Mouse (Mus musculus): ENCODE data around the gene Spata48. TPM values are rescaled to one million over a fixed set of nuclear protein-coding genes. Genes with fewer than 3 reads are reported as not detected.
A peak's percentile ranks its signal among the peaks of the same experiment; 100 is the strongest.

Spata48 gene
- polyA plus RNA-seq, 1 experiment from 2014 or later, result 1.3 TPM

DNA sequence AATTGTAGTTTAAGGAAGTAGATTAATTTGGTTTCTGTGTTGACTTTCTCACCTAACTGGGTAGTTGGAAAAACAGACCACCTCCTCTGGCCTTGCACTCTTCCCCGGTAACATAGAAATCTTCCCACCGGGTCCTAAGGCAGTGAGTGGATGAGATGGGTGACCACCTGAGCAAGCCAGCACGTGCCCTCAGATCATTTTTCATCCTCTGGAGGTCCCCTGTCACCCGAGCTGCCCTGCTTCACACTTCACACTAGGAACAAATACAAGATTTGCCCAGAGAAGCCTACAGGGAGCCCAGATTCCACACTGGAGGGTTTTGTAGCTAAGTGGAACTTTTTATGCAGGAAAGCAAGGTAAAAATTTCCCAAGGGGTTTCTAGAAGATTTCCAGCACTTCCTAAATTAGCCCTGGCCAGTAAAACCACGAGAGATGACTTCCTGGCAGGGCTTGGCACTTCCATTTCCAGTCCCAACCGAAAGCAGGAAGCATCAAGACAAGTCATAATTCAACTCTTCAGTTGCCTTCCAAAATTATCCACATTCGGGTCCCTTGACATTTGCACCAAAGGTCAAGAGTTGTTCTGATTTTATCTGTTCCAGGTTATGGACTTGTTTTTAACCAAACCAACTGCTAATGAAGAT is 85.8 kb downstream of the Spata48 start:
- TF ChIP-seq EP300 (IDR thresholded peaks at IDR 0.05; ENCODE audit: low read depth) (no peak), CTCF (IDR thresholded peaks at IDR 0.05; ENCODE audit: low read depth) (no peak)
- 34% methylated on average over 7 of the region's 7 CpGs for WGBS (ENCODE audit: insufficient replicate concordance)
- no peak overlapping the region for H3K4me2 ChIP-seq (ENCODE audit: low read depth, low read length)
- no peak overlapping the region for H3K4me3 ChIP-seq (ENCODE audit: low read depth, low read length)
- H3K4me1 ChIP-seq (ENCODE audit: insufficient read depth), result no peaks in the 10 kb centered on the region
- DNase-seq (no peak), ATAC-seq (no peak)
- no peak overlapping the region for H3K27ac ChIP-seq (ENCODE audit: low read depth)
- no peaks in the 10 kb centered on the region for H3K27me3 ChIP-seq (ENCODE audit: insufficient read depth, low read length)
- H3K36me3 ChIP-seq (replicated peaks; ENCODE audit: insufficient read depth, low read length), result no peaks in the 10 kb centered on the region
- no peak overlapping the region for H3K9ac ChIP-seq (replicated peaks)
- H3K9me3 ChIP-seq (ENCODE audit: low read length), result no peaks in the 10 kb centered on the region

DNA sequence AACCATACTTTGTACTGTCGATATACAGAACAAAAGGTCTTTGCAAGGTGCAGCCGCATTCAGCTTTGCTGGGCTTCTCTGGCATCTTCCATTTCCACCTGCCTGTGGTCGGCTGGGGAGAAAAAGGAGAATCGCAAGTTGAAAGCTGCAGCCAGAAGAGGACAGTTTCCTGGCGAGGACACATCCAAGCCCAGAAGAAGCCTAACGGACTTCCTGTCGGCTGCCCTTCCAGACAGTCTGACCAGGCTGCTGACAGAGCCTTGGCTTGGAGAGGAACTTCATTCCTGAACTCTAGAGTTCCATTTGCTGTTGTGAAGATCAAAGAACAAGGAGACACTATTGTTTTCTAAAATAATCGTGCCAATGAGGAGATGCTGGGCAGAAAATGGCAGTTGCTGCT is 93.7 kb downstream of the Spata48 start:
- H3K4me1 ChIP-seq (ENCODE audit: insufficient read depth), result peaks cover 7% of the 10 kb centered on the region
- TF ChIP-seq EP300 (IDR thresholded peaks at IDR 0.05; ENCODE audit: low read depth) (no peak), CTCF (IDR thresholded peaks at IDR 0.05; ENCODE audit: low read depth) (no peak)
- no peak overlapping the region for H3K4me3 ChIP-seq (ENCODE audit: low read depth, low read length)
- DNase-seq (no peak), ATAC-seq (no peak)
- no peak overlapping the region for H3K27ac ChIP-seq (ENCODE audit: low read depth)
- H3K9me3 ChIP-seq (ENCODE audit: low read length), result no peaks in the 10 kb centered on the region
- H3K9ac ChIP-seq (replicated peaks), result no peak overlapping the region
- no peak overlapping the region for H3K4me2 ChIP-seq (ENCODE audit: low read depth, low read length)
- WGBS (ENCODE audit: insufficient replicate concordance), result 56% methylated on average over 8 of the region's 8 CpGs
- H3K27me3 ChIP-seq (ENCODE audit: insufficient read depth, low read length), result no peaks in the 10 kb centered on the region
- no peaks in the 10 kb centered on the region for H3K36me3 ChIP-seq (replicated peaks; ENCODE audit: insufficient read depth, low read length)

DNA sequence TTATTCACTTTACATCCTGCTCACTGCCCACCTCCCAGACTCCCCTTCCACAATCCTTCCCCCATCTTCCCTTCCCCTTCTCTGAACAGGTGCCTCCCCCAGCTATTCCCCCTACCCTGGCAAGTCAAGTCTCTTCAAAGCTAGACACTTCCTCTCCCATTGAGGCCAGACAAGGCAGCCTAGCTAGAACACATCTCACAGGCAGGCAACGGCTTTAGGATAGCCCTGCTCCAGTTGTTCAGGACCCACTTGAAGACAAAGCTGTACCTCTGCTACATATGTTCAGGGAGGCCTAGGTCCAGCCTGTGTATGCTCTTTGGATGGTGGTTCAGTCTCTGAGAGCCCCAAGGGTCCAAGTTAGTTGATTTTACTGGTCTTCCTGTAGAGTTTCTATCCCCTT is 94.3 kb downstream of the Spata48 start:
- H3K9ac ChIP-seq (replicated peaks), result no peak overlapping the region
- ATAC-seq (no peak), DNase-seq (no peak)
- H3K4me1 ChIP-seq (ENCODE audit: insufficient read depth), result peaks cover 7% of the 10 kb centered on the region
- H3K4me3 ChIP-seq (ENCODE audit: low read depth, low read length), result no peak overlapping the region
- H3K27me3 ChIP-seq (ENCODE audit: insufficient read depth, low read length), result no peaks in the 10 kb centered on the region
- H3K9me3 ChIP-seq (ENCODE audit: low read length), result no peaks in the 10 kb centered on the region
- H3K36me3 ChIP-seq (replicated peaks; ENCODE audit: insufficient read depth, low read length), result no peaks in the 10 kb centered on the region
- no peak overlapping the region for H3K27ac ChIP-seq (ENCODE audit: low read depth)
- no peak overlapping the region for H3K4me2 ChIP-seq (ENCODE audit: low read depth, low read length)
- TF ChIP-seq CTCF (IDR thresholded peaks at IDR 0.05; ENCODE audit: low read depth), result no peak
- no peak for TF ChIP-seq EP300 (IDR thresholded peaks at IDR 0.05; ENCODE audit: low read depth)
- 61% methylated on average over 1 of the region's 1 CpGs for WGBS (ENCODE audit: insufficient replicate concordance)

DNA sequence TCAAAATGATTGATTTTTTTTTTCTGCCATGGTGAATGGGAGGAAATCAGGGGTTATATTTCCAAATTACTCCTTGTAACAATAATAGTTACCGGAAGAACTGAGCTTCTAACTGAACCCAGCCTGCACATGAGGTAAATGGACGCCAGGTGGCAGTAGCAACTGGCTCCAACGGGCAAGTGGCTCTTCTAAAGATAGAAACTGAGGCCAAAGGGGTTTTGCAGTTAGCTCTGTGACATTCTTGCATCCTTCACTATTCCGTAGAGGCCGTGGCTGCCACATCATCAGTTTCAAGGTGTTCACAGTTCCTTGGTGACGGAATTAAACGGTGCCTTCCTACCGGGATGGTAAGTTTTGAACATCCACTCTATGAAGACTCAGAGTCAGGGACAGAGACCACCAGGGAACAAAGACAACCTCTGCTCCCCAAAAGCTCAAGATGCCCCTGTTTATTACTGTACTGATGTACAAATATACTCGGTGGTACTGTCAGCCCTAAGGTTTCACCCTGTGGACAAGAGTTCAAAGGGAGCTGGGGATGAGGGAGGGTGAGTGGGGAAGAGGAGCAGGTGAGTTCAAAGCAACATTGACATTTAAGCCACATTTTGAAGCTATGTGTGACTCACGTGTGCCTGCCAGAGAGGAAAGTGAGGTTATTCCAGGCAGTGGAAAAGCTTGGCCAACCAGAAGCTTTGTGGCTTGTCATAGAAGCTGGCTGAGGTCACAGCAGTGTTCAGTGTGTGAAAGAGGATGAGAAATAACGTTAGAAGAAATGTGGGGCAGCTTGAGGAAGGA is 95.5 kb downstream of the Spata48 start:
- H3K27ac ChIP-seq (ENCODE audit: low read depth), result no peak overlapping the region
- no peaks in the 10 kb centered on the region for H3K36me3 ChIP-seq (replicated peaks; ENCODE audit: insufficient read depth, low read length)
- DNase-seq (peak; percentile 79), ATAC-seq (peak; percentile 41)
- WGBS (ENCODE audit: insufficient replicate concordance), result 18% methylated on average over 11 of the region's 11 CpGs
- H3K4me1 ChIP-seq (ENCODE audit: insufficient read depth), result peaks cover 7% of the 10 kb centered on the region
- H3K27me3 ChIP-seq (ENCODE audit: insufficient read depth, low read length), result no peaks in the 10 kb centered on the region
- H3K4me3 ChIP-seq (ENCODE audit: low read depth, low read length), result no peak overlapping the region
- peak overlapping the region; percentile 44 for H3K4me2 ChIP-seq (ENCODE audit: low read depth, low read length)
- no peak overlapping the region for H3K9ac ChIP-seq (replicated peaks)
- no peaks in the 10 kb centered on the region for H3K9me3 ChIP-seq (ENCODE audit: low read length)
- TF ChIP-seq EP300 (IDR thresholded peaks at IDR 0.05; ENCODE audit: low read depth) (no peak), CTCF (IDR thresholded peaks at IDR 0.05; ENCODE audit: low read depth) (peak; percentile 93)

DNA sequence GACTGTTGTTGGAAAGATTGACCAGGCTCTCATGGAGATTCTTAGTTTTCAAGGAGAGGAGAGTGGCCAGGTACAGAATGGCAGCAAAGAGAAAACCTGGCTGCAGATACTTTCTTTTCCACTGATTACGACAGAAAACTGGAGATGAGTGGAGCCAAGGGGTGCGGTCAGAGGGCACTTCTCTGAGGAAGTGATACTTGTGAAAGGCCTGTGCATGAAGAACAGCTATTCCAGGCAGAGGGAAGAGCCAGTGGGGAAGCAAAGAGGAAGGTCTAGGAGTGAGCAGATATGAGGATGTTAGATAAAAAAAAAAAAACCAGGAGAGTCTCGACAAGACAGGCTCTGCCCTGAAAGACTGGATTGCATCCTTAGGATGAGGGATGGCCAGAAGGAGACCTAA is 96.8 kb downstream of the Spata48 start:
- no peak overlapping the region; the same call in 1 of the 2 replicates for H3K27ac ChIP-seq (ENCODE audit: low read depth)
- WGBS (ENCODE audit: insufficient replicate concordance), result 38% methylated on average over 3 of the region's 3 CpGs
- H3K9ac ChIP-seq (replicated peaks), result no peak overlapping the region

DNA sequence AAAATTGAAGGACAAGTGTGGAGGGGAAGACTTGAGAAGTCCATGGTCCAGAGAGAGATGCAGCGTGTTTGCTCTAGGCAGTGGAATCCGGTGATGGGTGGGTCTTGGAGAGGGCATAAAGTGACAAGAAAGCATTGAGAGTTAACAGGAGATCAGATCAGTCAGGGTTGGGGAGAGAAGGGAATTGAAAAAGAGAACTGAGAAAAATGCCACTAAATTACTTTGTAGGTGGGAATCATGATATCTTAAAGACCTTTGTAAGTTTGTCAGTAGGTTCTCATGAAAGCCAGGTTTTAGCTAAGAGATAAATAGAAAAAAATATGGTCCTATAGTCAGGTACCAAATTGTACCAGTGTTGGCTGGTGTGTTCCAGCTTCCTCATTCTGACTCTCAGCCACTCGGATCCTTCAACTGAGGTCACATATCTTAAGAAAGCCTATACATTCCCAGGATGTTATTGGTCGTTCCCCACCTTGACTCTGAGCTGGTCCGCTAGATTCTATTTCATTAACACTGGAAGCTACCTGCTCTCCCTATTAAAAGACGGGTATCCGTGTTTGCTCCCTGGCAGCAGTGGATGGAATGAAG is 97.3 kb downstream of the Spata48 start:
- Histone ChIP-seq H3K4me3 (ENCODE audit: low read depth, low read length) (no peak overlapping the region), H3K27ac (ENCODE audit: low read depth) (no peak overlapping the region; the same call in 1 of the 2 replicates), H3K27me3 (ENCODE audit: insufficient read depth, low read length) (no peaks in the 10 kb centered on the region), H3K36me3 (replicated peaks; ENCODE audit: insufficient read depth, low read length) (no peaks in the 10 kb centered on the region), H3K9ac (replicated peaks) (no peak overlapping the region), H3K4me1 (ENCODE audit: insufficient read depth) (peaks cover 11% of the 10 kb centered on the region), H3K9me3 (ENCODE audit: low read length) (no peaks in the 10 kb centered on the region), H3K4me2 (ENCODE audit: low read depth, low read length) (no peak overlapping the region)
- DNase-seq, result no peak
- no peak for ATAC-seq
- TF ChIP-seq CTCF (IDR thresholded peaks at IDR 0.05; ENCODE audit: low read depth), result no peak
- TF ChIP-seq EP300 (IDR thresholded peaks at IDR 0.05; ENCODE audit: low read depth), result no peak
- 62% methylated on average over 7 of the region's 7 CpGs for WGBS (ENCODE audit: insufficient replicate concordance)

More for the DNA sequence above, 96.8 kb downstream of the Spata48 start:
- no peak overlapping the region for H3K4me2 ChIP-seq (ENCODE audit: low read depth, low read length)
- H3K27me3 ChIP-seq (ENCODE audit: insufficient read depth, low read length), result no peaks in the 10 kb centered on the region
- ATAC-seq, result no peak
- TF ChIP-seq CTCF (IDR thresholded peaks at IDR 0.05; ENCODE audit: low read depth) (no peak), EP300 (IDR thresholded peaks at IDR 0.05; ENCODE audit: low read depth) (no peak)
- H3K4me3 ChIP-seq (ENCODE audit: low read depth, low read length), result no peak overlapping the region
- DNase-seq, result no peak
- no peaks in the 10 kb centered on the region for H3K36me3 ChIP-seq (replicated peaks; ENCODE audit: insufficient read depth, low read length)
- peaks cover 7% of the 10 kb centered on the region for H3K4me1 ChIP-seq (ENCODE audit: insufficient read depth)
- H3K9me3 ChIP-seq (ENCODE audit: low read length), result no peaks in the 10 kb centered on the region
